Comparison of ENCODE assay signal across 9 mouse cellular contexts in the genomic region with DNA sequence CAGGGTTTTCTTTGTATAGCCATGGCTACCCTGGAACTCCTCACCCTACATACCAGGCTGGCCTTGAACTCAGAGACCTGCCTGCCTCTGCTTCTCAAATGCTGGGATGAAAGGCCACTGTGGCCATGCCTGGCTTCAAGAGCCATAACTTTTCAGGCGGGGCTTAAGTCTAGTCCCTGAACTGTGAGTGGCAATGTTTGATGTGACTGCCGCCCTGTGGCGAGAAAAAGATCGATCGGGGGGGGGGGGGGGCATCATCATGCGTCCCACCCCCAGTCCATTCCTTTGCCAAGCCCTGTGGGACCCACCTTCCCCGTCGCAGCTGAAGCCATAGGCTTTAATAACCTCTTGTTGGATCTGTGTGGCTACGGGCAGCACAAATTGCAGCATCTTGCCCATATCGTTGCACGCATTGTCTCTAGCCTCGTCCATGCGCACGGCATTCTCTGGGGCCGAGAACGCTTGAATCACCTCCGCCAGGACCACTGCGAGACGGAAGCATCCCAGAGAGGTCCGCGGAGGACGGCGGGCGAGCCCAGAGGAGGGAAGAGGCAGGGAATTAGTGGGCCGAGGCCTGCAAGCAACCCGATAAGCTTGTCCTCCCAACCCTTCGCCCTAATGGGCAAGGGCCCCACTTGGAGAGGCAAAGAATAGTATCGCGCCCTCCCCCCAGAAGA. TPM values are rescaled to one million over a fixed set of nuclear protein-coding genes. Genes with fewer than 3 reads are reported as not detected.
DNase-seq lines count a peak whose midpoint lies in the region; ATAC-seq lines count a peak whose summit lies in the region.
"Had no signal": no experiment of that assay in that cellular context is flagged by ENCODE, and none has a peak within 500 bp of the region (broad histone marks: within the 10 kb centered on the region; RNA-seq: fewer than 3 reads in every experiment).

No protein-coding gene starts in this region.

- H3K36me3 ChIP-seq in forebrain, embryonic 14.5 days (ENCODE audit: control insufficient read depth, insufficient read depth, low read length), result peaks cover 37% of the 10 kb centered on the region
- H3K36me3 ChIP-seq in kidney, embryonic 16.5 days (ENCODE audit: insufficient read depth, low read length), result peaks cover 13% of the 10 kb centered on the region; the same call in 1 of the 2 replicates
- H3K36me3 ChIP-seq in macrophage (ENCODE audit: inconsistent target), result no peaks in the 10 kb centered on the region

- peak overlapping the region; percentile 99 for H3K27ac ChIP-seq in forebrain, embryonic 14.5 days (ENCODE audit: low read depth, low read length)
- peak overlapping the region; percentile 99 for H3K27ac ChIP-seq in kidney, embryonic 16.5 days (ENCODE audit: low read length)
- H3K27ac ChIP-seq in macrophage, result peak overlapping the region; percentile 94

- H3K9me3 ChIP-seq in forebrain, embryonic 14.5 days (replicated peaks; ENCODE audit: control insufficient read depth, low read length), result no peaks in the 10 kb centered on the region
- no peaks in the 10 kb centered on the region for H3K9me3 ChIP-seq in kidney, embryonic 16.5 days (ENCODE audit: low read length)

- peak; percentile 67 for DNase-seq in cerebellum, adult 11-12 months
- DNase-seq in cerebellum, adult 8-10 months, result no peak
- DNase-seq in 3T3-L1 (ENCODE audit: low read depth, low spot score), result peak; percentile 87
- DNase-seq in adrenal gland, postnatal 4 days (ENCODE audit: low spot score in 2 of 2), result peak; percentile 35 to 56
- DNase-seq in forebrain, embryonic 14.5 days (ENCODE audit: low spot score), result peak; percentile 77
- DNase-seq in spleen, postnatal 36 days (ENCODE audit: low spot score in 2 of 2), result peak; percentile 59 to 68

- peak overlapping the region; percentile 77 for H3K4me2 ChIP-seq in forebrain, embryonic 14.5 days (ENCODE audit: low read length)
- peak overlapping the region; percentile 78 for H3K4me2 ChIP-seq in kidney, embryonic 16.5 days (replicated peaks; ENCODE audit: low read depth, low read length)

- peak overlapping the region; percentile 88 for H3K9ac ChIP-seq in forebrain, embryonic 14.5 days (ENCODE audit: low read length)
- H3K9ac ChIP-seq in kidney, embryonic 16.5 days (replicated peaks; ENCODE audit: low read length), result peak overlapping the region; percentile 89

- WGBS in forebrain, embryonic 14.5 days, result 0% methylated on average over 29 of the region's 29 CpGs
- WGBS in kidney, embryonic 16.5 days, result under 1% methylated on average over 28 of the region's 29 CpGs
- under 1% methylated on average over 29 of the region's 29 CpGs for WGBS in macrophage (ENCODE audit: missing documents)

- H3K79me2 ChIP-seq in macrophage (ENCODE audit: inconsistent target), result peaks cover 9% of the 10 kb centered on the region; the same call in 1 of the 2 replicates

- ATAC-seq in forebrain, embryonic 14.5 days, result peak; percentile 27
- ATAC-seq in kidney, embryonic 16.5 days (ENCODE audit: low FRiP score, low TSS enrichment), result no peak; the same call in none of the 2 replicates

- peak overlapping the region; percentile 64 for H3K4me3 ChIP-seq in forebrain, embryonic 14.5 days (ENCODE audit: low read depth, low read length)
- peak overlapping the region; percentile 67 for H3K4me3 ChIP-seq in kidney, embryonic 16.5 days (ENCODE audit: low read length)
- H3K4me3 ChIP-seq in macrophage (ENCODE audit: inconsistent target), result peak overlapping the region; percentile 62

- H3K4me1 ChIP-seq in forebrain, embryonic 14.5 days (ENCODE audit: control insufficient read depth, insufficient read depth, low read length), result peaks cover 21% of the 10 kb centered on the region
- peaks cover 36% of the 10 kb centered on the region for H3K4me1 ChIP-seq in kidney, embryonic 16.5 days (ENCODE audit: insufficient read depth, low read length)

- no peaks in the 10 kb centered on the region for H3K27me3 ChIP-seq in forebrain, embryonic 14.5 days (replicated peaks; ENCODE audit: control insufficient read depth, insufficient read depth, low read length)
- H3K27me3 ChIP-seq in kidney, embryonic 16.5 days (ENCODE audit: insufficient read depth, low read length), result no peaks in the 10 kb centered on the region

RNA-seq across cellular contexts. Expression of a gene that starts 0.8 kb away (rescaled TPM):
- total RNA-seq in adrenal gland, postnatal 4 days (2021), result 100 to 1,000 TPM; 313 TPM
- 722 and 848 TPM in 2 replicates for polyA plus RNA-seq in forebrain, embryonic 14.5 days (2014; fragmentation: Nextera tagmentation; extraction: Ambion mirVana)
- 527 and 541 TPM in 2 replicates for polyA plus RNA-seq in kidney, embryonic 16.5 days (2015; fragmentation: Nextera tagmentation; extraction: Ambion mirVana)
- 10 to 100 TPM in 19 of 26 experiments, 1 to 10 TPM in 7; 5.5 to 46.1 (median 17.1) TPM for total RNA-seq in macrophage (2018; cell fraction: chromatin; rRNA removed)
- total RNA-seq in macrophage (2018; cell fraction: cytosol; rRNA removed), result 100 to 1,000 TPM; 123 to 226 (median 148) TPM
- 10 to 100 TPM; 14.9 to 66.2 (median 33.4) TPM for total RNA-seq in macrophage (2018; cell fraction: nucleus; rRNA removed)
- 43.6 to 99.2 TPM (median 63.8 TPM) in 3 replicates for polyA plus RNA-seq in macrophage (2018)

RNA-seq across cellular contexts. Expression of a gene that starts 1.8 kb away (rescaled TPM):
- total RNA-seq in adrenal gland, postnatal 4 days (2021), result 1 to 10 TPM; 8.3 to 8.4 TPM
- polyA plus RNA-seq in forebrain, embryonic 14.5 days (2014; fragmentation: Nextera tagmentation; extraction: Ambion mirVana), result 4.7 TPM in 2 replicates
- 13.8 and 16.4 TPM in 2 replicates for polyA plus RNA-seq in kidney, embryonic 16.5 days (2015; fragmentation: Nextera tagmentation; extraction: Ambion mirVana)
- total RNA-seq in macrophage (2018; cell fraction: chromatin; rRNA removed), result 100 to 1,000 TPM in 17 of 26 experiments, 10 to 100 TPM in 9; 26.9 to 536 (median 152) TPM
- total RNA-seq in macrophage (2018; cell fraction: cytosol; rRNA removed), result 100 to 1,000 TPM; 107 to 454 (median 253) TPM
- total RNA-seq in macrophage (2018; cell fraction: nucleus; rRNA removed), result 100 to 1,000 TPM in 20 of 26 experiments, 10 to 100 TPM in 6; 52.4 to 435 (median 173) TPM
- polyA plus RNA-seq in macrophage (2018), result 172 to 251 TPM (median 215 TPM) in 3 replicates

RNA-seq across cellular contexts. Expression of a gene that starts 15.5 kb away (rescaled TPM):
- 1 to 10 TPM in 1 of 2 experiments, not detected in 1; 2.2 TPM for total RNA-seq in adrenal gland, postnatal 4 days (2021)
- not detected in 2 replicates for polyA plus RNA-seq in forebrain, embryonic 14.5 days (2014; fragmentation: Nextera tagmentation; extraction: Ambion mirVana)
- polyA plus RNA-seq in kidney, embryonic 16.5 days (2015; fragmentation: Nextera tagmentation; extraction: Ambion mirVana), result 0.14 TPM in 1 of 2 replicates, not detected in the other
- 1 to 10 TPM in 1 of 26 experiments, not detected in 25; 2.2 TPM for total RNA-seq in macrophage (2018; cell fraction: chromatin; rRNA removed)
- under 1 TPM in 7 of 26 experiments, not detected in 19; 0.10 to 0.44 (median 0.19) TPM for total RNA-seq in macrophage (2018; cell fraction: cytosol; rRNA removed)
- total RNA-seq in macrophage (2018; cell fraction: nucleus; rRNA removed), result under 1 TPM in 1 of 26 experiments, not detected in 25; 0.28 TPM
- not detected in 3 replicates for polyA plus RNA-seq in macrophage (2018)
- total RNA-seq: left cerebral cortex, postnatal 25 days had no signal

RNA-seq across cellular contexts. Expression of a gene that starts 16.0 kb away (rescaled TPM):
- 100 to 1,000 TPM in 1 of 2 experiments, 10 to 100 TPM in 1; 99.7 to 111 TPM for total RNA-seq in adrenal gland, postnatal 4 days (2021)
- 12.2 and 16.6 TPM in 2 replicates for polyA plus RNA-seq in forebrain, embryonic 14.5 days (2014; fragmentation: Nextera tagmentation; extraction: Ambion mirVana)
- 16.4 and 20.2 TPM in 2 replicates for polyA plus RNA-seq in kidney, embryonic 16.5 days (2015; fragmentation: Nextera tagmentation; extraction: Ambion mirVana)
- total RNA-seq in macrophage (2018; cell fraction: chromatin; rRNA removed), result 10 to 100 TPM in 25 of 26 experiments, 1 to 10 TPM in 1; 6.9 to 45.0 (median 27.8) TPM
- 10 to 100 TPM; 20.9 to 33.9 (median 27.3) TPM for total RNA-seq in macrophage (2018; cell fraction: cytosol; rRNA removed)
- 10 to 100 TPM; 13.0 to 48.5 (median 23.3) TPM for total RNA-seq in macrophage (2018; cell fraction: nucleus; rRNA removed)
- 17.0 to 35.6 TPM (median 21.7 TPM) in 3 replicates for polyA plus RNA-seq in macrophage (2018)

RNA-seq across cellular contexts. Expression of a gene that starts 28.2 kb away (rescaled TPM):
- total RNA-seq in adrenal gland, postnatal 4 days (2021), result 100 to 1,000 TPM; 400 to 439 TPM
- polyA plus RNA-seq in forebrain, embryonic 14.5 days (2014; fragmentation: Nextera tagmentation; extraction: Ambion mirVana), result 237 and 245 TPM in 2 replicates
- 403 and 405 TPM in 2 replicates for polyA plus RNA-seq in kidney, embryonic 16.5 days (2015; fragmentation: Nextera tagmentation; extraction: Ambion mirVana)
- 100 to 1,000 TPM in 1 of 26 experiments, 10 to 100 TPM in 25; 11.3 to 119 (median 57.5) TPM for total RNA-seq in macrophage (2018; cell fraction: chromatin; rRNA removed)
- 100 to 1,000 TPM in 18 of 26 experiments, 10 to 100 TPM in 8; 83.7 to 131 (median 112) TPM for total RNA-seq in macrophage (2018; cell fraction: cytosol; rRNA removed)
- 100 to 1,000 TPM in 1 of 26 experiments, 10 to 100 TPM in 25; 24.0 to 112 (median 50.6) TPM for total RNA-seq in macrophage (2018; cell fraction: nucleus; rRNA removed)
- polyA plus RNA-seq in macrophage (2018), result 84.2 to 177 TPM (median 93.5 TPM) in 3 replicates
